Mouse (Mus musculus): ENCODE results near the gene Hbq1a. TPM values are rescaled to one million over a fixed set of nuclear protein-coding genes. Genes with fewer than 3 reads are reported as not detected.

Gene Hbq1a
- polyA plus RNA-seq, 1 experiment = 0.11 TPM

DNA sequence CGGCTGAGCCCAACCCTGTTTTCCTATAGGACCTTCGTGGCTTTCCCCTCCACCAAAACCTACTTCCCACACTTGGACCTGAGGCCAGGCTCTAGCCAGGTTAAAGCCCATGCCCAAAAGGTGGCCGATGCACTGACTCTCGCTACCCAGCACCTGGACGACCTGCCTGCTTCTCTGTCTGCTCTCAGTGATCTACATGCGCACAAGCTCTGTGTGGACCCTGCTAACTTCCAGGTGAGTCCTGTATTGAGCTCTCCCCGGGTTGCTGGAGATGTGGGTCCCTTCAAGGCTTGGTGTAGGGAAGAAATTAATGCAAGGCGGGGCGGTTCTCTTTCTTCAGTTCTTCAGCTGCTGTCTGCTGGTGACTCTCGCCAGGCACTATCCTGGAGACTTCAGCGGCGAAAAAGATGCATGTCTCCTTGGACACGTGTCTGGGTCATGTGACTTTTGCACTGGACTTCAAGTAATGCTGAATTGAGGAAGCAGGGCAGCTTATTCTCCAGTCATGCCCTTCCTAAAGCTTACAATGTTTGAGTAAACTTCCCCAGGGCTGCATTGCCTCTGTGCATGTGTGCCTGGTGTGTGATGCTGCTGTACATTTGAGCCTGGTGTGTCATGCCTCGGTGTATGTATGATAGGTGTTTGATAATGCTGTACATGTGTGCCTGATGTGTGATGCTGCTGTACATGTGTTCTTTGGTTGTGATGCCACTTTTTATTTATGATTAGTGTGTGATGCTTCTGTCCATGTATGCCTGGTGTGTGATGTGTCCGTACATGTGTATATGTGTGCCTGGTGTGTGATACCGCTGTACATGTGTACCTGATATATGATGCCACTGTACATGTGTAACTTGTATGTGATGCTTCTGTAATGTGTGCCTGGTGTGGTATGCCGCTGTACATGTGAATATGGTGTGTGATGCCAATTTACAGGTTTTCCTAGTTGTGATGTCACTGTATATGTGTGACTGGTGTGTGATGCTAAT, 704 bp downstream of the Hbq1a start:
- TF ChIP-seq CTCF (IDR thresholded peaks at IDR 0.05; ENCODE audit: control insufficient read depth, insufficient read depth, insufficient read length) (no peak), MYOG (IDR thresholded peaks at IDR 0.05; ENCODE audit: control insufficient read depth, extremely low read depth, insufficient read length) (no peak), MYOD1 (IDR thresholded peaks at IDR 0.05; ENCODE audit: control insufficient read depth, insufficient read length, low read depth) (no peak), MAX (IDR thresholded peaks at IDR 0.05) (no peak), USF1 (IDR thresholded peaks at IDR 0.05; ENCODE audit: low read depth) (peak; percentile 63), FOSL1 (IDR thresholded peaks at IDR 0.05; ENCODE audit: insufficient read depth, low read length, poor library complexity, severe bottlenecking) (no peak)
- Histone ChIP-seq H3ac (ENCODE audit: control insufficient read depth, insufficient read length, low read depth) (no peak overlapping the region), H3K36me3 (ENCODE audit: control insufficient read depth, insufficient read depth) (no peaks in the 10 kb centered on the region), H3K79me3 (ENCODE audit: low read depth) (no peaks in the 10 kb centered on the region), H3K27me3 (ENCODE audit: control insufficient read depth, insufficient read depth, insufficient read length) (peaks cover 29% of the 10 kb centered on the region), H3K4me3 (ENCODE audit: insufficient read depth, poor library complexity, severe bottlenecking) (no peak overlapping the region), H3K79me2 (ENCODE audit: control insufficient read depth, insufficient read depth) (no peaks in the 10 kb centered on the region)

GRCm38 (mm10) chr11:32301506-32301905, 1.6 kb downstream of the Hbq1a start:
- Histone ChIP-seq H3K79me2 (ENCODE audit: control insufficient read depth, insufficient read depth) (no peaks in the 10 kb centered on the region), H3K4me3 (ENCODE audit: insufficient read depth, poor library complexity, severe bottlenecking) (no peak overlapping the region), H3K27me3 (ENCODE audit: control insufficient read depth, insufficient read depth, insufficient read length) (peaks cover 29% of the 10 kb centered on the region), H3K36me3 (ENCODE audit: control insufficient read depth, insufficient read depth) (no peaks in the 10 kb centered on the region), H3ac (ENCODE audit: control insufficient read depth, insufficient read length, low read depth) (no peak overlapping the region), H3K79me3 (ENCODE audit: low read depth) (no peaks in the 10 kb centered on the region)
- TF ChIP-seq MAX (IDR thresholded peaks at IDR 0.05) = no peak
- TF ChIP-seq USF1 (IDR thresholded peaks at IDR 0.05; ENCODE audit: low read depth) = no peak
- TF ChIP-seq MYOD1 (IDR thresholded peaks at IDR 0.05; ENCODE audit: control insufficient read depth, insufficient read length, low read depth) = no peak
- TF ChIP-seq CTCF (IDR thresholded peaks at IDR 0.05; ENCODE audit: control insufficient read depth, insufficient read depth, insufficient read length) = no peak
- TF ChIP-seq FOSL1 (IDR thresholded peaks at IDR 0.05; ENCODE audit: insufficient read depth, low read length, poor library complexity, severe bottlenecking) = no peak
- TF ChIP-seq MYOG (IDR thresholded peaks at IDR 0.05; ENCODE audit: control insufficient read depth, extremely low read depth, insufficient read length) = no peak
- no peak for TF ChIP-seq CEBPB (IDR thresholded peaks at IDR 0.05; ENCODE audit: low read depth)

DNA sequence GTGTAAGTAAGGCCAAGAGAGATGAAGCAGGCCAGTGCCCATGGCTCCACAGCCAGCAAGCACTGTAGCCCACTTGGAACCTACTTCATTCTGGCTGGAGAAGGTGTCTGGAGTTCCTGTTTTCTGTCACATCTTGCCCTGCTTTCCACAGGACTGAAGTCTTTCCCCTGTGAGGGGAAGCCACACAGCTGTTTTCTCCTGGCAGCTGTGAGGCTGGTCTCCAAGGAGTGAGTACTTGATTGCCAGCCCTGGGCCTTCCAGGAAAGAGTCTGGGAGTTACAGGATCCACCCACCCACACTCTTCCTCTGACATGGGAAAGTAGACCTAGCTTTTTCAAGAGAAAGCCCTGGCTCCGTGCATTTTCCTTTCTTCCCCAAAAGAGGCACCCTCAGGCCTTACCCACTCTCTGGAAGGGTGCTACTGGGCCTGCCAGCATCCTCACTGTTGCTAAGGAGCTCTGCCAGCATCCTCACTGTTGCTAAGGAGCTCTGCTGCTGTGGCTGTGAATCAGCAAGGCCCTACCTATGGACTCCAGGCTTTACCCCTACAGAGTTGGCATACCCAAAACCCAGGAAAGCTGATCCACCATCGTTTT, 3.1 kb downstream of the Hbq1a start:
- no peak for TF ChIP-seq USF1 (IDR thresholded peaks at IDR 0.05; ENCODE audit: low read depth)
- H3K27me3 ChIP-seq (ENCODE audit: control insufficient read depth, insufficient read depth, insufficient read length) = peaks cover 29% of the 10 kb centered on the region
- H3ac ChIP-seq (ENCODE audit: control insufficient read depth, insufficient read length, low read depth) = no peak overlapping the region
- H3K79me2 ChIP-seq (ENCODE audit: control insufficient read depth, insufficient read depth) = no peaks in the 10 kb centered on the region
- H3K79me3 ChIP-seq (ENCODE audit: low read depth) = no peaks in the 10 kb centered on the region
- no peaks in the 10 kb centered on the region for H3K36me3 ChIP-seq (ENCODE audit: control insufficient read depth, insufficient read depth)
- H3K4me3 ChIP-seq (ENCODE audit: insufficient read depth, poor library complexity, severe bottlenecking) = no peak overlapping the region

GRCm38 (mm10) chr11:32303455-32303854, 3.6 kb downstream of the Hbq1a start:
- no peaks in the 10 kb centered on the region for H3K36me3 ChIP-seq (ENCODE audit: control insufficient read depth, insufficient read depth)
- H3K79me2 ChIP-seq (ENCODE audit: control insufficient read depth, insufficient read depth) = no peaks in the 10 kb centered on the region
- no peaks in the 10 kb centered on the region for H3K79me3 ChIP-seq (ENCODE audit: low read depth)
- H3ac ChIP-seq (ENCODE audit: control insufficient read depth, insufficient read length, low read depth) = no peak overlapping the region
- H3K27me3 ChIP-seq (ENCODE audit: control insufficient read depth, insufficient read depth, insufficient read length) = peaks cover 29% of the 10 kb centered on the region
- H3K4me3 ChIP-seq (ENCODE audit: insufficient read depth, poor library complexity, severe bottlenecking) = no peak overlapping the region
- TF ChIP-seq CTCF (IDR thresholded peaks at IDR 0.05; ENCODE audit: control insufficient read depth, insufficient read depth, insufficient read length) (no peak), USF1 (IDR thresholded peaks at IDR 0.05; ENCODE audit: low read depth) (no peak), MAX (IDR thresholded peaks at IDR 0.05) (no peak), CEBPB (IDR thresholded peaks at IDR 0.05; ENCODE audit: low read depth) (no peak), MYOD1 (IDR thresholded peaks at IDR 0.05; ENCODE audit: control insufficient read depth, insufficient read length, low read depth) (no peak), MYOG (IDR thresholded peaks at IDR 0.05; ENCODE audit: control insufficient read depth, extremely low read depth, insufficient read length) (no peak)

GRCm38 (mm10) chr11:32307006-32307405, 7.1 kb downstream of the Hbq1a start:
- H3K79me2 ChIP-seq (ENCODE audit: control insufficient read depth, insufficient read depth) = no peaks in the 10 kb centered on the region
- H3K36me3 ChIP-seq (ENCODE audit: control insufficient read depth, insufficient read depth) = no peaks in the 10 kb centered on the region
- TF ChIP-seq CEBPB (IDR thresholded peaks at IDR 0.05; ENCODE audit: low read depth) (no peak), CTCF (IDR thresholded peaks at IDR 0.05; ENCODE audit: control insufficient read depth, insufficient read depth, insufficient read length) (no peak), MAX (IDR thresholded peaks at IDR 0.05) (no peak), MYOD1 (IDR thresholded peaks at IDR 0.05; ENCODE audit: control insufficient read depth, insufficient read length, low read depth) (no peak), MYOG (IDR thresholded peaks at IDR 0.05; ENCODE audit: control insufficient read depth, extremely low read depth, insufficient read length) (no peak), FOSL1 (IDR thresholded peaks at IDR 0.05; ENCODE audit: insufficient read depth, low read length, poor library complexity, severe bottlenecking) (no peak), USF1 (IDR thresholded peaks at IDR 0.05; ENCODE audit: low read depth) (no peak)
- H3ac ChIP-seq (ENCODE audit: control insufficient read depth, insufficient read length, low read depth) = no peak overlapping the region
- H3K79me3 ChIP-seq (ENCODE audit: low read depth) = no peaks in the 10 kb centered on the region
- H3K27me3 ChIP-seq (ENCODE audit: control insufficient read depth, insufficient read depth, insufficient read length) = peaks cover 16% of the 10 kb centered on the region
- no peak overlapping the region for H3K4me3 ChIP-seq (ENCODE audit: insufficient read depth, poor library complexity, severe bottlenecking)
